Mouse (Mus musculus) midbrain, postnatal 0 days (tissue): ENCODE results near the gene Dennd5a. TPM values are rescaled to one million over a fixed set of nuclear protein-coding genes. Genes with fewer than 3 reads are reported as not detected.

Experiments used
- ATAC-seq: fragments of 200-750 bp; cut with Nextera tagmentation; 2 replicates; pipeline ENCODE4 v1.8.0; 2017; ENCODE audit warnings: moderate number of reproducible peaks, mild to moderate bottlenecking, moderate TSS enrichment, moderate library complexity; ENCODE audit not compliant: low FRiP score
- DNase-seq: peaks from one replicate; pipeline ENCODE4 v3.0.0-alpha.2; 2015; ENCODE audit warnings: low spot score
- H3K27ac ChIP-seq: fragments of 300-500 bp; sonication (generic); 2 replicates; pipeline ENCODE4 v1.5.1; 2014; ENCODE audit warnings: low read depth, mild to moderate bottlenecking, low read length, mixed read lengths
- H3K27me3 ChIP-seq: fragments of 300-500 bp; sonication (generic); 2 replicates; pipeline ENCODE4 v1.6.1; 2014; ENCODE audit warnings: low read length, control low read depth, mixed read lengths; ENCODE audit not compliant: insufficient read depth
- H3K36me3 ChIP-seq: fragments of 300-500 bp; sonication (generic); 2 replicates; pipeline ENCODE4 v1.6.1; 2014; ENCODE audit warnings: low read length, control low read depth, mixed read lengths; ENCODE audit not compliant: insufficient read depth
- H3K4me1 ChIP-seq: fragments of 300-500 bp; sonication (generic); 2 replicates; pipeline ENCODE4 v1.6.1; 2014; ENCODE audit warnings: mild to moderate bottlenecking, control low read depth, antibody characterized with exemption, low read length, mixed read lengths; ENCODE audit not compliant: insufficient read depth
- H3K4me2 ChIP-seq: fragments of 300-500 bp; sonication (generic); 2 replicates; pipeline ENCODE4 v1.6.1; 2014; ENCODE audit warnings: low read depth, mild to moderate bottlenecking, low read length, mixed read lengths; ENCODE audit not compliant: poor library complexity, severe bottlenecking
- H3K4me3 ChIP-seq: fragments of 300-500 bp; sonication (generic); 2 replicates; pipeline ENCODE4 v1.5.1; 2014; ENCODE audit warnings: low read depth, mild to moderate bottlenecking, low read length, moderate library complexity
- H3K9ac ChIP-seq: fragments of 300-500 bp; sonication (generic); replicated peaks from 2 replicates; pipeline ENCODE4 v1.6.1; 2014; ENCODE audit warnings: mild to moderate bottlenecking, low read length, moderate library complexity, mixed read lengths; ENCODE audit not compliant: poor library complexity, severe bottlenecking
- H3K9me3 ChIP-seq: fragments of 300-500 bp; sonication (generic); 2 replicates; pipeline ENCODE4 v1.6.1; 2016; ENCODE audit warnings: low read length, control low read depth
- CTCF ChIP-seq: IDR thresholded peaks from 2 replicates; pipeline ENCODE4 v1.5.1; 2016; ENCODE audit warnings: antibody characterized with exemption, mild to moderate bottlenecking
- WGBS: fragments of 180-500 bp; shearing (Covaris S2); extraction: QIAGEN DNeasy Blood & Tissue Kit; methylation state at CpG from one replicate; pipeline ENCODE4 v1.1.7; 2014; 5-methylcytosine and 5-hydroxymethylcytosine counted together
- polyA plus RNA-seq: library from polyadenylated mRNA; unstranded; fragments of >200 nt; fragmentation: Nextera tagmentation; extraction: Ambion mirVana; gene quantifications from 2 replicates; pipeline ENCODE4 v1.2.1, GENCODE M21; 2015
- total RNA-seq: library from RNA; depleted of rRNA; stranded (reverse); fragments of >200 nt; gene quantifications from 2 replicates; pipeline ENCODE4 v1.2.3, GENCODE M21; 2014

Dennd5a gene
- total and polyA plus RNA-seq, 2 experiments from 2014 or later = 28.7 to 185 TPM

GRCm38 (mm10) chr7:109929628-109930027 lies 30.6 kb downstream of the Dennd5a start:
- DNase-seq (peak; percentile 22), ATAC-seq (no peak)
- Histone ChIP-seq H3K27me3 (no peaks in the 10 kb centered on the region), H3K9me3 (no peaks in the 10 kb centered on the region), H3K4me1 (no peaks in the 10 kb centered on the region), H3K36me3 (peaks cover 38% of the 10 kb centered on the region), H3K4me3 (no peak overlapping the region), H3K27ac (no peak overlapping the region), H3K9ac (no peak overlapping the region), H3K4me2 (no peak overlapping the region)
- peak; percentile 60 for TF ChIP-seq CTCF

GRCm38 (mm10) chr7:109928365-109928764 lies 31.9 kb downstream of the Dennd5a start:
- TF ChIP-seq CTCF = no peak
- H3K4me1 ChIP-seq = no peaks in the 10 kb centered on the region
- H3K36me3 ChIP-seq = peaks cover 30% of the 10 kb centered on the region
- H3K27me3 ChIP-seq = no peaks in the 10 kb centered on the region
- ATAC-seq (no peak), DNase-seq (no peak)
- H3K4me2 ChIP-seq = no peak overlapping the region
- no peak overlapping the region for H3K9ac ChIP-seq
- H3K9me3 ChIP-seq = no peaks in the 10 kb centered on the region
- H3K27ac ChIP-seq = no peak overlapping the region
- 94% methylated on average over 6 of the region's 6 CpGs for WGBS
- H3K4me3 ChIP-seq = no peak overlapping the region

- H3K4me3 ChIP-seq = no peak overlapping the region
- no peaks in the 10 kb centered on the region for H3K27me3 ChIP-seq
- no peaks in the 10 kb centered on the region for H3K4me1 ChIP-seq
- no peak for ATAC-seq
- no peak overlapping the region for H3K4me2 ChIP-seq
- peaks cover 36% of the 10 kb centered on the region for H3K36me3 ChIP-seq
- no peaks in the 10 kb centered on the region for H3K9me3 ChIP-seq
- H3K27ac ChIP-seq = no peak overlapping the region
- H3K9ac ChIP-seq = no peak overlapping the region
- WGBS = 83% methylated on average over 2 of the region's 2 CpGs
- no peak for DNase-seq
- TF ChIP-seq CTCF = no peak
Measured at GRCm38 (mm10) chr7:109924965-109925364, 35.3 kb downstream of the Dennd5a start.

- Histone ChIP-seq H3K9ac (no peak overlapping the region), H3K36me3 (peaks cover 46% of the 10 kb centered on the region), H3K4me1 (no peaks in the 10 kb centered on the region), H3K9me3 (no peaks in the 10 kb centered on the region), H3K4me3 (no peak overlapping the region), H3K4me2 (no peak overlapping the region), H3K27ac (no peak overlapping the region), H3K27me3 (no peaks in the 10 kb centered on the region)
- no peak for TF ChIP-seq CTCF
- ATAC-seq = no peak
- DNase-seq = no peak
- 94% methylated on average over 4 of the region's 4 CpGs for WGBS
Measured at GRCm38 (mm10) chr7:109922889-109923288, 37.4 kb downstream of the Dennd5a start.

- DNase-seq (no peak), ATAC-seq (no peak)
- Histone ChIP-seq H3K4me2 (no peak overlapping the region), H3K36me3 (peaks cover 64% of the 10 kb centered on the region), H3K27ac (no peak overlapping the region), H3K27me3 (no peaks in the 10 kb centered on the region), H3K4me1 (no peaks in the 10 kb centered on the region), H3K9me3 (no peaks in the 10 kb centered on the region), H3K4me3 (no peak overlapping the region), H3K9ac (no peak overlapping the region)
- no peak for TF ChIP-seq CTCF
- 95% methylated on average over 2 of the region's 2 CpGs for WGBS
Measured at GRCm38 (mm10) chr7:109906165-109906564, 54.1 kb downstream of the Dennd5a start.

- peaks cover 94% of the 10 kb centered on the region for H3K36me3 ChIP-seq
- H3K9me3 ChIP-seq = no peaks in the 10 kb centered on the region
- H3K4me2 ChIP-seq = no peak overlapping the region
- ATAC-seq (no peak), DNase-seq (no peak)
- TF ChIP-seq CTCF = no peak
- H3K27ac ChIP-seq = no peak overlapping the region
- no peak overlapping the region for H3K9ac ChIP-seq
- H3K27me3 ChIP-seq = no peaks in the 10 kb centered on the region
- 90% methylated on average over 9 of the region's 9 CpGs for WGBS
- H3K4me3 ChIP-seq = no peak overlapping the region
- no peaks in the 10 kb centered on the region for H3K4me1 ChIP-seq
Measured at GRCm38 (mm10) chr7:109900921-109901320, 59.3 kb downstream of the Dennd5a start.
